Mouse (Mus musculus) left cerebral cortex, postnatal 36 days (tissue): ENCODE measurements around the gene Samd10. TPM values are rescaled to one million over a fixed set of nuclear protein-coding genes. Genes with fewer than 3 reads are reported as not detected.

Source experiments
- DNase-seq, 2 experiments: peaks; one replicate each; pipeline ENCODE4 v3.0.0; 2021 to 2022; ENCODE audit warnings: low spot score in 2 of 2, mixed read lengths in 1 of 2
- intact Hi-C: fragments of 180-260 bp; cut with DNase I; formaldehyde crosslinking; loops from one replicate; pipeline ENCODE4 v1.15.1; 2025
- total RNA-seq, 2 experiments: library from RNA; stranded (reverse); gene quantifications; 2 replicates each; pipeline ENCODE4 v1.2.3; 2021

Gene Samd10
- 10 to 100 TPM; 19.9 to 20.9 TPM for total RNA-seq

- peak; percentile 73 to 80 for DNase-seq
- intact Hi-C loops, result loop anchor here (5.0 kb wide), 1 partner anchor 186 kb away; no protein-coding TSS in a partner anchor
These were observed at the start of gene Samd10 for GRCm38 (mm10) chr2:181598454-181599351. Gene Samd10, minus strand, starts transcription at chr2:181599212.

GRCm38 (mm10) chr2:181646626-181647472 lies 47.8 kb upstream of the Samd10 start:
- intact Hi-C loops, result no loop called here

DNA sequence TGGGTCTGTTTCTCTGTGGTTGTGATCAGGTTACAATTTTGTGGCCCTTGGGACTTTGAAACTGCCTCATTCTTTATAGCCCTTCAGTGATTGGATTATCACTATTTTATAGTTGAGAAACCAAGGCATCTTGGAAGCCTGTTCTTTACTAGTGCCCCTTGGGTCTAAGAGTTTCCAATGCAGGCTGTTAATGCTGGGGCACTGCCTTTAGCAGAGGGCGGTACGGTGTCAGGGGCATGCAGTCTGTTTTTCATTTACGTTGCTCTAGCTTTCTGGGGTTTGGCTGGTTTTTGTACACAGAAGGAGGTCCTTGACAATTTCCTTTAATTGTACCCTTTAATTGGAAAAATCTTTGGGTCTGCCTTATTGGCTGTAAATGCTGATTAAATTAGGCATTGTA lies 46.7 kb upstream of the Samd10 start:
- intact Hi-C loops, result no loop called here

More at GRCm38 (mm10) chr2:181646626-181647472, 47.8 kb upstream of the Samd10 start:
- DNase-seq, result no peak

GRCm38 (mm10) chr2:181644361-181644760 lies 45.3 kb upstream of the Samd10 start:
- DNase-seq, result no peak
- intact Hi-C loops, result no loop called here

More for the DNA sequence above, 46.7 kb upstream of the Samd10 start:
- no peak for DNase-seq

DNA sequence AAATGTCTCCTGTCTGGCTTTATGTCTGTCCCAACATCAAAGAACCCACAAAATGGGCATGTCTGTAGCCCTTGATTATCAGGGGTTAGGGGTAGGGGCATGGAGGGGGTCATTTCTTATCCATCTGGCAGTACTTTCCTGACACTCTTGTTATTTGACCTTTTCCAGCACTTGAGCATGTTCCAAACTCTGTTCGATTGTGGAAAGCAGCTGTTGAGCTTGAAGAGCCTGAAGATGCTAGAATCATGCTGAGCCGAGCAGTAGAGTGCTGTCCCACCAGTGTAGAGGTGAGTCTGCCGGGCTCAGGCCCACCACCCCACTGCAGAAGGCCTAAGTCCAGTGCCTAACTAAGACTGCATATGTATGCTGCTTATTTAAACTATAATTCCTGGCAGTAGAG lies 36.9 kb upstream of the Samd10 start:
- intact Hi-C loops, result no loop called here
- DNase-seq, result no peak

GRCm38 (mm10) chr2:181632624-181633023 lies 33.6 kb upstream of the Samd10 start:
- no peak for DNase-seq
- intact Hi-C loops, result no loop called here

DNA sequence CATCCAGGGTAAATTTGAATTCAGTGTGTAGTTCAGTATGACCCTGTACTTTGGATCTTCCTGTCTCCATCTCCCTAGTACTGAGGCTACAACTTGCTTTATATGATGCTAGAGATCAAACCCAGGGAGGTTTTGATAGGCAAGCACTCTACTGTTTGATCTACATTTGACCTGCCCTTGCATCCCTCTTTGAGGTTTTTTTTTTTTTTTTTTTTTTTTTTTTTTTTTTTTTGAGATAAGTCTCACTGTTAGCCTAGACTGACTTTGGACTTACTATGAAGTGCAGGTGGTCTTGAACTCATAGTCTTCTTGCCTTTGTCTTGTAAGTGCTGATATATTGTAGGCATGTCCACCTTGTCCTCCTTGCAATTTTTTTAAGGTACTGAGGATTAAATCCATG lies 29.5 kb upstream of the Samd10 start:
- DNase-seq, result no peak
- intact Hi-C loops, result no loop called here

- DNase-seq, result no peak
- intact Hi-C loops, result no loop called here
These were observed 24.4 kb upstream of the Samd10 start for GRCm38 (mm10) chr2:181623401-181623800.

GRCm38 (mm10) chr2:181618761-181619495 lies 19.9 kb upstream of the Samd10 start:
- intact Hi-C loops, result no loop called here
- no peak for DNase-seq

DNA sequence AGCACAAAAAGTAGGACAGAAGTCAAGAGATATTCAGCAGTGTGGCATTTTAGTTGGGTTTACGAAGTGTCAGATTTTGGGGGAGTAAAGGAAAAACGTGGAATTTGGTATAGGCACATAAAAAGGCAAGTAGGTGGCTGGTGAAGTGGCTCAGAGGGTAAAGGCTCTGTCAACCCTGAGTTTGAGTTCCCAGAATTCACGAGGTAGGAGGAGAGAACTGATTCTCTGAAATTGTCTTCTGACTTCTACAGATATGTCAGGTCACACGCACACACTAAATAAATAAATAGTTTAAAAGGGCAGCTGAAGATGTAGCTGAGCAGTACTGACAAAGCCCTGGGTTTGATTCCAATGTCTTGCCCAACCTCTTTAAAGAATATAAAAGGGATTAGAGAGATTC lies 3.4 kb upstream of the Samd10 start:
- intact Hi-C loops, result no loop called here
- DNase-seq, result no peak

- no peak for DNase-seq
- intact Hi-C loops, result no loop called here
These were observed 2.7 kb upstream of the Samd10 start for GRCm38 (mm10) chr2:181601751-181602145.

GRCm38 (mm10) chr2:181600828-181601750 lies 2.1 kb upstream of the Samd10 start:
- peak; percentile 97 for DNase-seq
- intact Hi-C loops, result no loop called here

DNA sequence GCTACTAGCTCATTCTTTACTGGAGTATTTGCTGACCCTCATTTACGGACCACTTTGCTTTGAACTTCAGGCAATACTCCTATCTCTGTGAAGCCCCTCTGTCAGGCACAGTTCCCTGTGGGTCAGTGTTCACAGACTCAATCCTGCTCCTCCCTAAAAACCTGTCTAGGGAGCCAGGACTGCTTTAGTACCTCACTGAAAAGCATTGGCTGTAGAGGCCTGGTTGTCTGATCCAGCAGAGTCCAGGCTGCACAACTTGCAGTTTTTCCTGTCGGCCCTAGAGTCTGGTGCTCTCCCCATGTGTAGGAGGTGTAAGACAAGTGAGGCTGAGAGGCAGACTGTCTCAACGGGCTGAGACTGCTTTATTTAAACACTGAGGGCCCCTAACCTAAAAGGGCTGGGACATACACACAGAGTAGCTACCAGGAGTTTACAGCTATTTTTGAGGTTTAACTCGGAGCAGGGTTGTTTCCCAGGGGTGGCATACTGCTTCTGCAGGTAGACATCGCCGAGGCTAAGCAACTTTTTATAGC lies 1.3 kb upstream of the Samd10 start:
- peak in 1 of 2 experiments; percentile 17 for DNase-seq
- intact Hi-C loops, result no loop called here

GRCm38 (mm10) chr2:181597378-181598061 lies 1.5 kb downstream of the Samd10 start:
- DNase-seq, result no peak

GRCm38 (mm10) chr2:181596221-181596960 lies 2.6 kb downstream of the Samd10 start:
- no peak for DNase-seq

More at GRCm38 (mm10) chr2:181597378-181598061, 1.5 kb downstream of the Samd10 start:
- intact Hi-C loops, result loop anchor here (5.0 kb wide), 1 partner anchor 185 kb away; no protein-coding TSS in a partner anchor

GRCm38 (mm10) chr2:181594946-181595696 lies 3.9 kb downstream of the Samd10 start:
- intact Hi-C loops, result loop anchor here (5.0 kb wide), 1 partner anchor 183 kb away; no protein-coding TSS in a partner anchor
- peak in 1 of 2 experiments; percentile 29 for DNase-seq

More at GRCm38 (mm10) chr2:181596221-181596960, 2.6 kb downstream of the Samd10 start:
- intact Hi-C loops, result loop anchor here (5.0 kb wide), 1 partner anchor 184 kb away; no protein-coding TSS in a partner anchor
